8 mouse cellular contexts compared by ENCODE assay signal in genomic region chr1:135429901-135430668, GRCm38 (mm10). TPM values are rescaled to one million over a fixed set of nuclear protein-coding genes. Genes with fewer than 3 reads are reported as not detected.
DNase-seq lines count a peak whose midpoint lies in the region; ATAC-seq lines count a peak whose summit lies in the region.

Gene Ipo9, minus strand, starts transcription at chr1:135430499.

- ATAC-seq in hindbrain, embryonic 15.5 days (ENCODE audit: low FRiP score, low read depth): peak; percentile 97

- H3K9me3 ChIP-seq in hindbrain, embryonic 15.5 days: no peaks in the 10 kb centered on the region

- no peaks in the 10 kb centered on the region for H3K27me3 ChIP-seq in hindbrain, embryonic 15.5 days

- H3K4me2 ChIP-seq in hindbrain, embryonic 15.5 days: peak within 1 kb of the TSS; percentile 66

- DNase-seq in T-cell, adult 2 months (ENCODE audit: low spot score): peak; percentile 91
- DNase-seq in cerebellum, postnatal 36 days: peak; percentile 91 to 95
- peak; percentile 91 to 92 for DNase-seq in frontal cortex, postnatal 36 days (ENCODE audit: low spot score in 2 of 2)
- DNase-seq in left cerebral cortex, adult 11 months (ENCODE audit: low spot score): peak; percentile 85
- peak; percentile 94 for DNase-seq in lung, postnatal 4 days
- peak; percentile 89 for DNase-seq in retina, postnatal 7 days (ENCODE audit: low read depth, low spot score)
- peak; percentile 83 for DNase-seq in urinary bladder, adult 2 months (ENCODE audit: low spot score)

- peak within 1 kb of the TSS; percentile 75 for H3K4me3 ChIP-seq in hindbrain, embryonic 15.5 days

- H3K9ac ChIP-seq in hindbrain, embryonic 15.5 days: peak within 1 kb of the TSS; percentile 87

- H3K36me3 ChIP-seq in hindbrain, embryonic 15.5 days: peaks cover 8% of the 10 kb centered on the region

- peaks cover 41% of the 10 kb centered on the region for H3K4me1 ChIP-seq in hindbrain, embryonic 15.5 days (replicated peaks)

- under 1% methylated on average over 65 of the region's 65 CpGs for WGBS in hindbrain, embryonic 15.5 days

- H3K27ac ChIP-seq in hindbrain, embryonic 15.5 days (replicated peaks): peak within 1 kb of the TSS; percentile 92

RNA-seq across cellular contexts. Expression of gene Ipo9, which starts in this region (rescaled TPM):
- polyA plus RNA-seq in hindbrain, embryonic 15.5 days (2015; fragmentation: Nextera tagmentation; extraction: Ambion mirVana): 109 and 118 TPM in 2 replicates
- polyA plus RNA-seq in urinary bladder, adult 2 months (2012; rRNA removed): 42.4 and 47.8 TPM in 2 replicates

Comparison
In these comparisons a context has a peak if more than half of its experiments do, and no peak if none do; other contexts are left out.
1. Peak in every context shown above with its lines: DNase-seq, ATAC-seq, H3K4me3 ChIP-seq and H3K27ac ChIP-seq.